Mouse (Mus musculus) ES-Bruce4 (cell line): Measurements from ENCODE around the gene Ccdc32.

Experiments used
- CTCF ChIP-seq: IDR thresholded peaks from one replicate; pipeline ENCODE4 v1.8.1; 2011; ENCODE audit warnings: low read depth, low read length
- EP300 ChIP-seq: IDR thresholded peaks from 2 replicates; pipeline ENCODE4 v1.6.1; 2011; ENCODE audit warnings: low read depth, low read length; ENCODE audit not compliant: insufficient read depth
- POLR2A ChIP-seq: IDR thresholded peaks from one replicate; pipeline ENCODE4 v1.8.1; 2011; ENCODE audit warnings: low read length; ENCODE audit not compliant: insufficient read depth

DNA sequence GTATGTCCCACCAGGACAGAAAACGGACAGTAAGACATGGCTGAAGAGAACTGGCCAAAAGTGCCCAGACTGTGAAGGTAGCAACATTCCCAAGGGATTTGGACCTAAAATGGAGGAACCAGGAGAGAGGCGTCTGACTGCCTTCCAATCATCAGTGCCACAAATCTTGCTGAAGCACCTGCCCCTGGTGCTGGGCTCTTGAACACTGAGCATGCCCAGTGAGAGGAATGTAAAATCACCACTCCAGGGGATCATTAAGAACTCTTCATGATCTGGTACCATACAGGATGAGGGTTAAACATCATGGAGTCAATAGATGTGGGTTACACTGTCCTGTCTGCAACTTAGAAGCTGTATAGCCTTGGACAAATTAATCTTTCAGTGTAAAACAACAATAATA, 16.0 kb upstream of the Ccdc32 start:
- TF ChIP-seq CTCF (no peak), POLR2A (no peak), EP300 (no peak)
